Mouse (Mus musculus): ENCODE data around the gene Tuba1c. TPM values are rescaled to one million over a fixed set of nuclear protein-coding genes. Genes with fewer than 3 reads are reported as not detected.
A peak's percentile ranks its signal among the peaks of the same experiment; 100 is the strongest.

Gene Tuba1c
- total and polyA plus RNA-seq, 3 experiments, result 270 to 318 (median 284) TPM

GRCm38 (mm10) chr15:98994957-98995520 is 34.7 kb upstream of the Tuba1c start:
- no peak for DNase-seq

- DNase-seq, result no peak
Observed at GRCm38 (mm10) chr15:98996840-98997239, 32.9 kb upstream of the Tuba1c start.

- DNase-seq, result no peak
Observed at GRCm38 (mm10) chr15:98997938-98998774, 31.5 kb upstream of the Tuba1c start.

GRCm38 (mm10) chr15:98998775-98999157 is 30.9 kb upstream of the Tuba1c start:
- DNase-seq, result no peak

GRCm38 (mm10) chr15:99000535-99001283 is 29.0 kb upstream of the Tuba1c start:
- DNase-seq, result peak; percentile 64

- DNase-seq, result peak; percentile 65
Observed at GRCm38 (mm10) chr15:99001451-99001931, 28.2 kb upstream of the Tuba1c start.

GRCm38 (mm10) chr15:99003600-99003999 is 26.1 kb upstream of the Tuba1c start:
- no peak for DNase-seq

GRCm38 (mm10) chr15:99008801-99009241 is 20.9 kb upstream of the Tuba1c start:
- peak; percentile 35 for DNase-seq

- no peak for DNase-seq
Observed at GRCm38 (mm10) chr15:99010896-99011295, 18.8 kb upstream of the Tuba1c start.

- no peak for DNase-seq
Observed at GRCm38 (mm10) chr15:99011946-99012345, 17.7 kb upstream of the Tuba1c start.

GRCm38 (mm10) chr15:99014496-99015030 is 15.1 kb upstream of the Tuba1c start:
- DNase-seq, result no peak

- no peak for DNase-seq
Observed at GRCm38 (mm10) chr15:99017355-99017761, 12.3 kb upstream of the Tuba1c start.

GRCm38 (mm10) chr15:99017986-99018385 is 11.7 kb upstream of the Tuba1c start:
- no peak for DNase-seq

- no peak for DNase-seq
Observed at GRCm38 (mm10) chr15:99018630-99019029, 11.1 kb upstream of the Tuba1c start.

GRCm38 (mm10) chr15:99019436-99019835 is 10.3 kb upstream of the Tuba1c start:
- no peak for DNase-seq

- no peak for DNase-seq
Observed at GRCm38 (mm10) chr15:99020171-99020570, 9.5 kb upstream of the Tuba1c start.

- DNase-seq, result no peak
Observed at GRCm38 (mm10) chr15:99021255-99021654, 8.4 kb upstream of the Tuba1c start.

- peak; percentile 73 for DNase-seq
Observed at GRCm38 (mm10) chr15:99024668-99025314, 4.9 kb upstream of the Tuba1c start.

- no peak for DNase-seq
Observed at GRCm38 (mm10) chr15:99025414-99025813, 4.3 kb upstream of the Tuba1c start.

GRCm38 (mm10) chr15:99026259-99026658 is 3.4 kb upstream of the Tuba1c start:
- no peak for DNase-seq

GRCm38 (mm10) chr15:99027116-99027515 is 2.6 kb upstream of the Tuba1c start:
- no peak for DNase-seq
